In the genomic region with DNA sequence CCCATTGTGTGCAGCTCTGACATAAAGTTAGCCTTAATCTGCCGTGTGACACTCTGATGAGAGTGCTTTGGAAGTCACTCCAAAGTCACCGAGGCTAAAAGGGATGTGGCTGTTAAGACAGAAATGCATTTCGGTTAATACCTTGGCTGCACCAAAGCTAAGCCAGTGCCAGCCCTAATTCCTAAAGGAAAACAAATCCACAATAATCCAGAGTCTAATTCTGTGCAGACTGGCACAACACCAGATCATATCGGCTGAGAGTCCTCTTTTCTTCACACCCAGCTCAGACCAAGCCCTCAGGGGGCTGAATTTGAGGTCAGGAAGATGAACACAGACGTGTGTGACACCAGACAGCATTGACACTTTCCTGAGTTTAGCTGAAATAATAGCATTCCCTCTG, we compare ENCODE assay signal across 28 mouse cellular contexts. TPM values are rescaled to one million over a fixed set of nuclear protein-coding genes. Genes with fewer than 3 reads are reported as not detected.
DNase-seq lines count a peak whose midpoint lies in the region; ATAC-seq and TF ChIP-seq lines count a peak whose summit lies in the region.
"Had no signal": no experiment of that assay in that cellular context is flagged by ENCODE, and none has a peak within 500 bp of the region (broad histone marks: within the 10 kb centered on the region; RNA-seq: fewer than 3 reads in every experiment).

No protein-coding gene starts in this region.

- H3K27ac ChIP-seq in hindbrain, embryonic 14.5 days = 0 out of 2 replicates have a peak overlapping the region, but pooled peaks have one; percentile 1
- H3K27ac ChIP-seq in hindbrain, embryonic 10.5 days = no peak overlapping the region
- no peak overlapping the region for H3K27ac ChIP-seq in midbrain, postnatal 0 days (ENCODE audit: low read depth, low read length)
- H3K27ac ChIP-seq: embryonic facial prominence, embryonic 12.5 days; forebrain, embryonic 15.5 days; gastrocnemius, adult 2 months; heart, adult 2 months; heart, embryonic 13.5 days; kidney, postnatal 0 days; liver, embryonic 12.5 days; neural tube, embryonic 15.5 days had no signal

- H3K9me3 ChIP-seq in hindbrain, embryonic 14.5 days (ENCODE audit: control insufficient read depth, low read length) = no peaks in the 10 kb centered on the region
- H3K9me3 ChIP-seq in hindbrain, embryonic 10.5 days = no peaks in the 10 kb centered on the region
- no peaks in the 10 kb centered on the region for H3K9me3 ChIP-seq in midbrain, postnatal 0 days (ENCODE audit: low read length)
- H3K9me3 ChIP-seq: embryonic facial prominence, embryonic 12.5 days; forebrain, embryonic 15.5 days; heart, embryonic 13.5 days; liver, embryonic 12.5 days; neural tube, embryonic 15.5 days had no signal

- no peak for ATAC-seq in hindbrain, embryonic 14.5 days (ENCODE audit: low FRiP score)
- ATAC-seq in midbrain, postnatal 0 days (ENCODE audit: low FRiP score) = 0 out of 2 replicates have a peak, but pooled peaks have one; percentile 23
- ATAC-seq: activated CD4-positive, CD25-positive, alpha-beta regulatory T cell, adult 4 months; forebrain, embryonic 15.5 days; intestine, embryonic 16.5 days; liver, embryonic 12.5 days; liver, postnatal 0 days had no signal

- H3K36me3 ChIP-seq in hindbrain, embryonic 14.5 days (replicated peaks; ENCODE audit: control insufficient read depth, insufficient read depth) = no peaks in the 10 kb centered on the region
- no peaks in the 10 kb centered on the region for H3K36me3 ChIP-seq in hindbrain, embryonic 10.5 days
- H3K36me3 ChIP-seq in midbrain, postnatal 0 days (ENCODE audit: insufficient read depth, low read length) = no peaks in the 10 kb centered on the region
- H3K36me3 ChIP-seq: embryonic facial prominence, embryonic 12.5 days; forebrain, embryonic 15.5 days; heart, embryonic 13.5 days; liver, embryonic 12.5 days; neural tube, embryonic 15.5 days had no signal

- no peak for TF ChIP-seq CTCF in midbrain, postnatal 0 days (IDR thresholded peaks at IDR 0.05)

- 28% methylated on average over 5 of the region's 5 CpGs for WGBS in hindbrain, embryonic 14.5 days
- 38% methylated on average over 5 of the region's 5 CpGs for WGBS in hindbrain, embryonic 10.5 days
- 13% methylated on average over 5 of the region's 5 CpGs for WGBS in midbrain, postnatal 0 days

- no peaks in the 10 kb centered on the region for H3K4me1 ChIP-seq in hindbrain, embryonic 14.5 days (replicated peaks; ENCODE audit: control insufficient read depth, insufficient read depth, low read length)
- H3K4me1 ChIP-seq in hindbrain, embryonic 10.5 days (replicated peaks) = peaks cover 21% of the 10 kb centered on the region
- no peaks in the 10 kb centered on the region for H3K4me1 ChIP-seq in midbrain, postnatal 0 days (ENCODE audit: insufficient read depth, low read length)
- H3K4me1 ChIP-seq: embryonic facial prominence, embryonic 12.5 days; forebrain, embryonic 15.5 days; liver, embryonic 12.5 days had no signal

- H3K9ac ChIP-seq in hindbrain, embryonic 14.5 days = no peak overlapping the region
- no peak overlapping the region for H3K9ac ChIP-seq in midbrain, postnatal 0 days (replicated peaks; ENCODE audit: low read length, poor library complexity, severe bottlenecking)
- H3K9ac ChIP-seq: embryonic facial prominence, embryonic 12.5 days; forebrain, embryonic 15.5 days; heart, embryonic 13.5 days; liver, embryonic 12.5 days; liver, postnatal 0 days; neural tube, embryonic 15.5 days had no signal

- H3K4me3 ChIP-seq in hindbrain, embryonic 14.5 days (replicated peaks; ENCODE audit: low read length) = no peak overlapping the region
- H3K4me3 ChIP-seq in hindbrain, embryonic 10.5 days = no peak overlapping the region
- no peak overlapping the region for H3K4me3 ChIP-seq in midbrain, postnatal 0 days (ENCODE audit: low read depth, low read length)
- H3K4me3 ChIP-seq: embryonic facial prominence, embryonic 12.5 days; forebrain, embryonic 15.5 days; gastrocnemius, adult 2 months; heart, adult 2 months; heart, embryonic 13.5 days; liver, embryonic 12.5 days; neural tube, embryonic 15.5 days had no signal

- H3K27me3 ChIP-seq in hindbrain, embryonic 14.5 days (ENCODE audit: control insufficient read depth, insufficient read depth, low read length) = no peaks in the 10 kb centered on the region
- H3K27me3 ChIP-seq in hindbrain, embryonic 10.5 days (ENCODE audit: insufficient read depth, poor library complexity, severe bottlenecking) = no peaks in the 10 kb centered on the region
- no peaks in the 10 kb centered on the region for H3K27me3 ChIP-seq in midbrain, postnatal 0 days (ENCODE audit: insufficient read depth, low read length)
- H3K27me3 ChIP-seq: embryonic facial prominence, embryonic 12.5 days; forebrain, embryonic 15.5 days; heart, embryonic 13.5 days; liver, embryonic 12.5 days; neural tube, embryonic 15.5 days had no signal

- DNase-seq in hindbrain, embryonic 14.5 days (ENCODE audit: low spot score) = no peak
- DNase-seq in hindbrain, embryonic 10.5 days (ENCODE audit: low spot score) = no peak
- DNase-seq in retina, adult 2 months (ENCODE audit: low read depth, low spot score) = peak; percentile 45
- DNase-seq in retina, embryonic 14.5 days (ENCODE audit: low spot score) = no peak
- peak; percentile 9 for DNase-seq in midbrain, postnatal 0 days (ENCODE audit: low spot score)
- no peak for DNase-seq in adrenal gland, postnatal 25 days
- DNase-seq: adrenal gland, adult 2 months; B cell, adult 2 months; cerebellum, adult 9-11 months; gastrocnemius, adult 2 months; gastrocnemius, postnatal 36 days; heart, adult 2 months; heart, postnatal 10 days; kidney, adult 8-10 months; kidney, postnatal 4 days; layer of hippocampus, postnatal 36 days; left cerebral cortex, postnatal 4 days; liver, postnatal 0 days; lung, postnatal 36 days; thymus, postnatal 4 days had no signal

- no peak overlapping the region for H3K4me2 ChIP-seq in hindbrain, embryonic 14.5 days (replicated peaks)
- no peak overlapping the region for H3K4me2 ChIP-seq in midbrain, postnatal 0 days (ENCODE audit: low read depth, low read length, poor library complexity, severe bottlenecking)
- H3K4me2 ChIP-seq: embryonic facial prominence, embryonic 12.5 days; forebrain, embryonic 15.5 days; heart, embryonic 13.5 days; liver, embryonic 12.5 days; neural tube, embryonic 15.5 days had no signal

RNA-seq across cellular contexts. Expression of a gene that starts 52.0 kb away (rescaled TPM):
- 1.1 TPM in 2 replicates for polyA plus RNA-seq in hindbrain, embryonic 14.5 days (2014; fragmentation: Nextera tagmentation; extraction: Ambion mirVana)
- polyA plus RNA-seq in hindbrain, embryonic 10.5 days (2016; fragmentation: Nextera tagmentation; extraction: Ambion mirVana) = 31.6 and 33.9 TPM in 2 replicates
- 1.2 and 1.3 TPM in 2 replicates for total RNA-seq in midbrain, postnatal 0 days (2014; rRNA removed)
- polyA plus RNA-seq in midbrain, postnatal 0 days (2015; fragmentation: Nextera tagmentation; extraction: Ambion mirVana) = 2.0 and 2.2 TPM in 2 replicates
- total RNA-seq in adrenal gland, postnatal 25 days (2021) = 7.4 TPM in 2 replicates

Comparison
In these comparisons a context has a peak if more than half of its experiments do, and no peak if none do; other contexts are left out.
1. DNase-seq: peak in retina, adult 2 months (single experiment) and midbrain, postnatal 0 days (single experiment); none in hindbrain, embryonic 14.5 days (single experiment), hindbrain, embryonic 10.5 days (single experiment), retina, embryonic 14.5 days (single experiment) and adrenal gland, postnatal 25 days (single experiment).
2. RNA of a gene that starts 52.0 kb away (polyA plus RNA-seq): 31.6 to 33.9 TPM in hindbrain, embryonic 10.5 days; 2.0 to 2.2 TPM in midbrain, postnatal 0 days and 1.1 TPM in hindbrain, embryonic 14.5 days; every median in the first group is over 10 times any median in the second.